Mouse (Mus musculus): Measurements from ENCODE around the gene Flywch2.

- TF ChIP-seq CTCF (IDR thresholded peaks at IDR 0.05; ENCODE audit: insufficient read depth, low read length) (no peak), POLR2A (IDR thresholded peaks at IDR 0.05; ENCODE audit: borderline replicate concordance, extremely low read depth, low read depth, low read length) (no peak)
These were observed 37.1 kb upstream of the Flywch2 start for GRCm38 (mm10) chr17:23823018-23823417.
